Mouse (Mus musculus) ES-Bruce4 (cell line): ENCODE data around the gene Pepd. TPM values are rescaled to one million over a fixed set of nuclear protein-coding genes. Genes with fewer than 3 reads are reported as not detected.

Experiments used
- H3K27ac ChIP-seq: 2 replicates; pipeline ENCODE4 v1.5.1; 2012; ENCODE audit warnings: low read length, inconsistent platforms; ENCODE audit not compliant: insufficient read depth
- H3K27me3 ChIP-seq: 2 replicates; pipeline ENCODE4 v1.6.1; 2012; ENCODE audit warnings: mild to moderate bottlenecking, low read length, inconsistent platforms; ENCODE audit not compliant: control insufficient read depth, poor library complexity, insufficient read depth, severe bottlenecking
- H3K36me3 ChIP-seq: 2 replicates; pipeline ENCODE4 v1.6.1; 2012; ENCODE audit warnings: inconsistent platforms, mild to moderate bottlenecking, low read length, moderate library complexity; ENCODE audit not compliant: control insufficient read depth, poor library complexity, insufficient read depth, severe bottlenecking
- H3K4me1 ChIP-seq: one replicate; pipeline ENCODE4 v1.8.1; 2011; ENCODE audit warnings: low read length; ENCODE audit not compliant: control insufficient read depth, insufficient read depth
- H3K4me3 ChIP-seq: 2 replicates; pipeline ENCODE4 v1.5.1; 2011; ENCODE audit warnings: low read depth, mild to moderate bottlenecking, low read length
- H3K9ac ChIP-seq: 2 replicates; pipeline ENCODE4 v1.6.1; 2012; ENCODE audit warnings: low read depth, mild to moderate bottlenecking, inconsistent platforms; ENCODE audit not compliant: poor library complexity, severe bottlenecking
- H3K9me3 ChIP-seq: replicated peaks from 2 replicates; pipeline ENCODE4 v1.6.1; 2012; ENCODE audit warnings: mild to moderate bottlenecking, low read length, inconsistent platforms; ENCODE audit not compliant: control insufficient read depth, poor library complexity, insufficient read depth, severe bottlenecking
- CTCF ChIP-seq: IDR thresholded peaks from one replicate; pipeline ENCODE4 v1.8.1; 2011; ENCODE audit warnings: low read depth, low read length
- EP300 ChIP-seq: IDR thresholded peaks from 2 replicates; pipeline ENCODE4 v1.6.1; 2011; ENCODE audit warnings: low read depth, low read length; ENCODE audit not compliant: insufficient read depth
- POLR2A ChIP-seq: IDR thresholded peaks from one replicate; pipeline ENCODE4 v1.8.1; 2011; ENCODE audit warnings: low read length; ENCODE audit not compliant: insufficient read depth
- polyA plus RNA-seq: library from polyadenylated mRNA; stranded (reverse); fragments of >200 nt; gene quantifications from 2 replicates; pipeline ENCODE4 v1.2.4, GENCODE M21; 2011; ENCODE audit warnings: low read depth; ENCODE audit not compliant: missing spikeins, insufficient read depth, insufficient read length

Gene Pepd
- polyA plus RNA-seq, 1 experiment = 17.7 TPM

GRCm38 (mm10) chr7:35023251-35023650 lies 111.1 kb downstream of the Pepd start:
- no peaks in the 10 kb centered on the region for H3K36me3 ChIP-seq
- H3K4me3 ChIP-seq = no peak overlapping the region
- no peak for TF ChIP-seq CTCF
- no peak for TF ChIP-seq EP300
- TF ChIP-seq POLR2A = no peak
- no peaks in the 10 kb centered on the region for H3K27me3 ChIP-seq
- H3K9ac ChIP-seq = no peak overlapping the region
- no peaks in the 10 kb centered on the region for H3K9me3 ChIP-seq
- no peak overlapping the region for H3K27ac ChIP-seq
- H3K4me1 ChIP-seq = no peaks in the 10 kb centered on the region

GRCm38 (mm10) chr7:35024426-35024825 lies 112.2 kb downstream of the Pepd start:
- Histone ChIP-seq H3K9me3 (no peaks in the 10 kb centered on the region), H3K4me1 (no peaks in the 10 kb centered on the region), H3K27ac (no peak overlapping the region), H3K4me3 (no peak overlapping the region), H3K9ac (no peak overlapping the region), H3K36me3 (no peaks in the 10 kb centered on the region), H3K27me3 (no peaks in the 10 kb centered on the region)
- TF ChIP-seq CTCF (no peak), POLR2A (no peak), EP300 (no peak)

- no peaks in the 10 kb centered on the region for H3K9me3 ChIP-seq
- no peaks in the 10 kb centered on the region for H3K4me1 ChIP-seq
- no peak overlapping the region for H3K9ac ChIP-seq
- TF ChIP-seq EP300 (no peak), CTCF (peak; percentile 99), POLR2A (no peak)
- H3K4me3 ChIP-seq = no peak overlapping the region
- no peaks in the 10 kb centered on the region for H3K27me3 ChIP-seq
- no peaks in the 10 kb centered on the region for H3K36me3 ChIP-seq
- H3K27ac ChIP-seq = no peak overlapping the region
Observed at GRCm38 (mm10) chr7:35025409-35026275, 113.5 kb downstream of the Pepd start.

- no peaks in the 10 kb centered on the region for H3K9me3 ChIP-seq
- TF ChIP-seq EP300 = no peak
- no peak for TF ChIP-seq CTCF
- TF ChIP-seq POLR2A = no peak
- no peaks in the 10 kb centered on the region for H3K27me3 ChIP-seq
- H3K4me1 ChIP-seq = no peaks in the 10 kb centered on the region
- no peak overlapping the region for H3K4me3 ChIP-seq
- H3K36me3 ChIP-seq = no peaks in the 10 kb centered on the region
- H3K9ac ChIP-seq = no peak overlapping the region
- no peak overlapping the region for H3K27ac ChIP-seq
Observed at GRCm38 (mm10) chr7:35026276-35026630, 114.1 kb downstream of the Pepd start.

- no peak for TF ChIP-seq POLR2A
- TF ChIP-seq CTCF = peak; percentile 21
- no peak for TF ChIP-seq EP300
- H3K27ac ChIP-seq = no peak overlapping the region
- no peaks in the 10 kb centered on the region for H3K4me1 ChIP-seq
- H3K36me3 ChIP-seq = no peaks in the 10 kb centered on the region
- H3K9ac ChIP-seq = no peak overlapping the region
- H3K9me3 ChIP-seq = no peaks in the 10 kb centered on the region
- no peak overlapping the region for H3K4me3 ChIP-seq
- no peaks in the 10 kb centered on the region for H3K27me3 ChIP-seq
Observed at GRCm38 (mm10) chr7:35026838-35027291, 114.7 kb downstream of the Pepd start.

- H3K36me3 ChIP-seq = no peaks in the 10 kb centered on the region
- no peak overlapping the region for H3K27ac ChIP-seq
- no peaks in the 10 kb centered on the region for H3K4me1 ChIP-seq
- no peaks in the 10 kb centered on the region for H3K27me3 ChIP-seq
- H3K4me3 ChIP-seq = no peak overlapping the region
- no peak overlapping the region for H3K9ac ChIP-seq
- no peak for TF ChIP-seq CTCF
- H3K9me3 ChIP-seq = no peaks in the 10 kb centered on the region
Observed at GRCm38 (mm10) chr7:35027801-35028420, 115.7 kb downstream of the Pepd start.
